Mouse (Mus musculus) hindbrain, embryonic 14.5 days (tissue): ENCODE measurements around the gene Frmd6. TPM values are rescaled to one million over a fixed set of nuclear protein-coding genes. Genes with fewer than 3 reads are reported as not detected.

Experiments used
- ATAC-seq: fragments of 200-750 bp; cut with Nextera tagmentation; 2 replicates; pipeline ENCODE4 v1.8.0; 2017; ENCODE audit warnings: moderate number of reproducible peaks, mild to moderate bottlenecking, moderate TSS enrichment, moderate library complexity; ENCODE audit not compliant: low FRiP score
- DNase-seq: peaks from one replicate; pipeline ENCODE4 v3.0.0-alpha.2; 2015; ENCODE audit warnings: low spot score
- H3K27ac ChIP-seq: fragments of 300-500 bp; sonication (generic); 2 replicates; pipeline ENCODE4 v1.5.1; 2014; ENCODE audit warnings: mild to moderate bottlenecking, moderate library complexity
- H3K27me3 ChIP-seq: fragments of 300-500 bp; sonication (generic); 2 replicates; pipeline ENCODE4 v1.6.1; 2014; ENCODE audit warnings: mild to moderate bottlenecking, low read length, mixed read lengths; ENCODE audit not compliant: control insufficient read depth, insufficient read depth
- H3K36me3 ChIP-seq: fragments of 300-500 bp; sonication (generic); replicated peaks from 2 replicates; pipeline ENCODE4 v1.6.1; 2014; ENCODE audit not compliant: control insufficient read depth, insufficient read depth
- H3K4me1 ChIP-seq: fragments of 300-500 bp; sonication (generic); replicated peaks from 2 replicates; pipeline ENCODE4 v1.6.1; 2014; ENCODE audit warnings: antibody characterized with exemption, low read length, mixed read lengths; ENCODE audit not compliant: control insufficient read depth, insufficient read depth
- H3K4me2 ChIP-seq: fragments of 300-500 bp; sonication (generic); replicated peaks from 2 replicates; pipeline ENCODE4 v1.6.1; 2014; ENCODE audit warnings: mild to moderate bottlenecking, moderate library complexity
- H3K4me3 ChIP-seq: fragments of 300-500 bp; sonication (generic); replicated peaks from 2 replicates; pipeline ENCODE4 v1.5.1; 2014; ENCODE audit warnings: mild to moderate bottlenecking, low read length
- H3K9ac ChIP-seq: fragments of 300-500 bp; sonication (generic); 2 replicates; pipeline ENCODE4 v1.6.1; 2014
- H3K9me3 ChIP-seq: fragments of 300-500 bp; sonication (generic); 2 replicates; pipeline ENCODE4 v1.6.1; 2016; ENCODE audit warnings: low read length; ENCODE audit not compliant: control insufficient read depth
- WGBS: fragments of 180-500 bp; shearing (Covaris S2); extraction: QIAGEN DNeasy Blood & Tissue Kit; methylation state at CpG from one replicate; pipeline ENCODE4 v1.1.7; 2014; 5-methylcytosine and 5-hydroxymethylcytosine counted together
- polyA plus RNA-seq: library from polyadenylated mRNA; unstranded; fragments of >200 nt; fragmentation: Nextera tagmentation; extraction: Ambion mirVana; gene quantifications from 2 replicates; pipeline ENCODE4 v1.2.1, GENCODE M21; 2014

Frmd6 gene
- polyA plus RNA-seq, 1 experiment from 2014 or later, result 9.5 TPM

DNA sequence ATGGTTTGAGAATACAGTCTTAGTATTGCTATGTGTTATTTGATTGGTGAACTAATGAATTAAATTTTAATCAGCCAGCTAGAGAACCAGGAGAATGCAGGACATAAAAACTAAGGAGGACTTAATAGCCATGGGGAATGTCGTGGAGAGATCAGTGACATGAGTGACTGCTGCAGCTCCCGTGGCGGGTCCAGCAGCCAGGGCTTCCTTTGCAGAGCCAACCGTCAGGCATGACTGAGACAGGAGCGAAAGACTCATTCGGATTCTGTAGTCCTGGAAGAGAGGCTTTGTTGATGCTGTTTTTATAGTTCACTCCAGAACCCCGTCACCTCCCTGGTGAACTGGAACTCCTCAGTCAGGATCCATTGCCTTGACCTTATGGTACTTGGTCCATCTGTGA lies 38.0 kb downstream of the Frmd6 start:
- ATAC-seq (no peak), DNase-seq (no peak)
- Histone ChIP-seq H3K36me3 (no peaks in the 10 kb centered on the region), H3K27me3 (no peaks in the 10 kb centered on the region), H3K4me3 (no peak overlapping the region), H3K9ac (no peak overlapping the region), H3K4me1 (no peaks in the 10 kb centered on the region), H3K4me2 (no peak overlapping the region), H3K9me3 (no peaks in the 10 kb centered on the region), H3K27ac (no peak overlapping the region)
- WGBS, result 66% methylated on average over 7 of the region's 7 CpGs

DNA sequence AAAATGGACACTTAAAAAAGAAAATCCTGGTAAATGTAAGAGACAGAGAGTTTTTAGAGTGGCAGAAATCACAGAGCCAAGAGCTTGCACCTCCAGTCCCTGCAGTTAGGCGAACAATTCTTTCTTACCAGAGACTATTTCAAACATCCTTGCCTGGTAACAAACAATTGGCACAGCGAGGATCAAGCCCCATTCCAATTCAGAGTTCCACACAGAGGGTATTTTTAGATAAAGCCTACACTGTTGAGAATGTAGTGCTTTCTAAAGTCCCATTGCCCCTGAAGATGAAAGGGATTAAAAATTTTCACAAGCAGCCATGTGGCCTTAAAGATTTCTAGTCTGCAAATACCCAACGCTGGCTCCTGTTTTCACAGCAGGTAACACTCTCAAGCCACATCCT lies 42.5 kb downstream of the Frmd6 start:
- Histone ChIP-seq H3K4me1 (no peaks in the 10 kb centered on the region), H3K4me2 (no peak overlapping the region), H3K27ac (no peak overlapping the region), H3K27me3 (no peaks in the 10 kb centered on the region), H3K9me3 (no peaks in the 10 kb centered on the region), H3K9ac (no peak overlapping the region), H3K4me3 (no peak overlapping the region), H3K36me3 (no peaks in the 10 kb centered on the region; the same call in 1 of the 2 replicates)
- WGBS, result 63% methylated on average over 3 of the region's 3 CpGs
- ATAC-seq (no peak), DNase-seq (no peak)

DNA sequence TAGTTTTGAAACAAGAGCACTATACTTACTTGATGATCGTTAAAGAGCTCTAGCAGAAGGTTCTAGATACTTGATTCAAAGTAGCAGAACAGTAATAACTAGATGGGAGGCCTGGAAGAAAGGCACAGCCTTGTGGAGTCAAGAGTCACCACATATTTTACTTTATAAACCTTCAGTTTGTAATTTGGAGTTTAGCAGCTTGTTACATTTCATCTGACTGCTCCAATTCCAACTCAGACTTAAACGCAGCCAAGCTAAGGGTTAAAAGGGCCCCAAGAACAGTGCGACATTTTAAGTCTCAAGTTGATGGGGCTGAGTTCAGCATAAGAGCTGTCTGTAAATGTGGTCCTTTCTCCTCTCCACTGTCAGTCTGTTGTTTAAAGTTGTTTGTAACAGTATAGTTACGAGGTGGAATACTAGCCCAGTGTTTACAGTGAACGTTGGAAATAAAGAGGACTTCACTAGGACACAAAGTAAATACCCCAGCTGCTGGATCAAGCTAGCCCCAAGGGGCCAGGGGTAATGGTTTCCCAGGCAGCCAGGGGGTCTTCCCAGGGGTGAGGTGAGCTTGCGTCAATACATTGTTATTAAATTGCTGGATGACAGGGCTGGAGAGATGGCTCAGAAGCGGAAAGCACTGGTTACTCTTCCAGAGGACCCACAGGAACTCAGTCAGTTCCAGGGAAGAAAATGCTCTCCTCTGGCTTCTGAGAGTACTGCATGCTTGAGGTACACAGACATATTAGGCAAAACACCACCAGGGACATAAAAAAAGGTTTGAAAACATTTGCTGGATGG lies 43.1 kb downstream of the Frmd6 start:
- DNase-seq (no peak), ATAC-seq (no peak)

DNA sequence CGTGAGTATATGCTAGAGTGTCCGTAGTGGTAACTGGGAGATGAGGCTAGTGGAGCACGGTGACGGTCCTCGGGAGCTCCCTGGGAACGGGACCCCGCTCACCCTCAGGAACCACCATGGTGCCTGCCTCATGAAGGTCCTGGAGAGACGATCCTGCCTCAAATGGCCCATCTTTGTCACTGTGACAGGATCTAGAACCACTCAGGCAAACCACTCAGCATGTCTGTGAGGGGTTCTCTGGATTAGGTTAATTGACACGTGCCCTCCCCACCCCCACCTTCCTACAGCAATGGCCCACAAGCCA lies 43.6 kb downstream of the Frmd6 start:
- H3K27ac ChIP-seq, result no peak overlapping the region
- 74% methylated on average over 9 of the region's 9 CpGs for WGBS
- H3K36me3 ChIP-seq, result no peaks in the 10 kb centered on the region; the same call in 1 of the 2 replicates
- no peaks in the 10 kb centered on the region for H3K9me3 ChIP-seq
- ATAC-seq, result no peak
- no peaks in the 10 kb centered on the region for H3K4me1 ChIP-seq
- H3K4me2 ChIP-seq, result no peak overlapping the region
- no peaks in the 10 kb centered on the region for H3K27me3 ChIP-seq
- H3K4me3 ChIP-seq, result no peak overlapping the region
- H3K9ac ChIP-seq, result no peak overlapping the region
- DNase-seq, result no peak

More for the DNA sequence above, 43.1 kb downstream of the Frmd6 start:
- H3K4me2 ChIP-seq, result no peak overlapping the region
- no peaks in the 10 kb centered on the region for H3K27me3 ChIP-seq
- H3K4me1 ChIP-seq, result no peaks in the 10 kb centered on the region
- no peaks in the 10 kb centered on the region; the same call in 1 of the 2 replicates for H3K36me3 ChIP-seq
- no peak overlapping the region for H3K9ac ChIP-seq
- no peak overlapping the region for H3K4me3 ChIP-seq
- 47% methylated on average over 7 of the region's 7 CpGs for WGBS
- no peak overlapping the region for H3K27ac ChIP-seq
- H3K9me3 ChIP-seq, result no peaks in the 10 kb centered on the region

DNA sequence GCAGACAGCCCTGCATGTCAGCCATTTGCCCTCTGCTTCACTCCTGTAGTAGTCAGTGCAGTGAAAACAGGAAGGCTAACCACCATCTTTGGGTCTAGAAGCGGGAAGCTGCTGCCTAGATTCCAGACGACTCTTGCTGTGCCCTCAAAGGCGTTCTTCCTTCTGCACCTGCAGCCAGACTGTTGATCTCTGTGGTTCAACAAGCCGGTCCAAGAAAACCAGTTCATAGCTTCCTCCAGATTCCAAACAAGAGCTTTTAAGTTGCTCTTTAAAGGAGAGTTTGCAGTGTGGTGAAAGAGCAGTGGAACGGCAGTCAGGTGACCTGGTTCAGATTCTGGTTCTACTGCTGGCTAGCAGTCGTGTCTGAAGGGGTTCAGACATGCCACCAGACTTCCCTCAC lies 48.2 kb downstream of the Frmd6 start:
- DNase-seq, result no peak
- ATAC-seq, result no peak
- Histone ChIP-seq H3K9me3 (no peaks in the 10 kb centered on the region), H3K4me3 (no peak overlapping the region), H3K36me3 (no peaks in the 10 kb centered on the region; the same call in 1 of the 2 replicates), H3K4me1 (no peaks in the 10 kb centered on the region), H3K9ac (no peak overlapping the region), H3K27me3 (no peaks in the 10 kb centered on the region), H3K4me2 (no peak overlapping the region), H3K27ac (peak overlapping the region; percentile 43; the same call in 1 of the 2 replicates)
- 80% methylated on average over 6 of the region's 6 CpGs for WGBS

DNA sequence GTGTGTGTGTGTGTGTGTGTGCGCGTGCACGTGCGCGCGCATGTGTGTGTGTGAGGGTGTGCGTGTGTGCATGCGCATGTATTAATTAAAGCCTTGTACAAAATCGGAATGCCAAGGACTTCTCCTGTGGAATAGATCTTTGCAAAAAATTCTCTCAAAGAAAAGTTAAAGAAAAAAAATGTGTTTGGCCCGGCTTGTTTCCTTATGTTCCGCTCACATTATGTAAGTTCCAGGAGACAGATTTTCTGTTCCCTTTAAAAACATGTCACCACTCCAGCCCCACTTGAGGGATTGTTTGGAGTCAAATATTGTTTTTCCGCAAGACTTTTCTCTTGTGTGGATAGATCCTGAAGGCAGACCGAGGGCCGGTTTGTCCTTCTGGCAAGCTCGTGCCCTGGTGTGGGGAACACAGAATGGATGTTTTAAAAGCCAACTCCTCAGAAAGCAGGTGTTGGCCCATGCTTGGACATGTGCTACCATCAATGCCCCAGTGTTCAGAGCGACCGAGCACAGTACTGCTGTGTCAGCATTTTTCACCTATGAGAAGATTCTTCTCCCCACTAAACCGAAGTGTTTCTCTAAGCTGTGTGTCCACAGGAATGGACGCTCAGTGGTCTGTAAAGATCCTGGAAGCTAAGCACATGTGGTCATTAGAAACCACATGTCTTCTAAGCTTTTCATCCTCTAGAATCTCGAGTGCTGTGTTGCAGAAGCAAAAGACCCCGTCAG lies 51.1 kb downstream of the Frmd6 start:
- Histone ChIP-seq H3K27me3 (no peaks in the 10 kb centered on the region), H3K4me2 (no peak overlapping the region), H3K27ac (no peak overlapping the region), H3K4me1 (no peaks in the 10 kb centered on the region), H3K9ac (no peak overlapping the region), H3K36me3 (peaks cover 9% of the 10 kb centered on the region; the same call in 1 of the 2 replicates), H3K4me3 (no peak overlapping the region), H3K9me3 (no peaks in the 10 kb centered on the region)
- WGBS, result 89% methylated on average over 21 of the region's 21 CpGs
- ATAC-seq (no peak), DNase-seq (no peak)

DNA sequence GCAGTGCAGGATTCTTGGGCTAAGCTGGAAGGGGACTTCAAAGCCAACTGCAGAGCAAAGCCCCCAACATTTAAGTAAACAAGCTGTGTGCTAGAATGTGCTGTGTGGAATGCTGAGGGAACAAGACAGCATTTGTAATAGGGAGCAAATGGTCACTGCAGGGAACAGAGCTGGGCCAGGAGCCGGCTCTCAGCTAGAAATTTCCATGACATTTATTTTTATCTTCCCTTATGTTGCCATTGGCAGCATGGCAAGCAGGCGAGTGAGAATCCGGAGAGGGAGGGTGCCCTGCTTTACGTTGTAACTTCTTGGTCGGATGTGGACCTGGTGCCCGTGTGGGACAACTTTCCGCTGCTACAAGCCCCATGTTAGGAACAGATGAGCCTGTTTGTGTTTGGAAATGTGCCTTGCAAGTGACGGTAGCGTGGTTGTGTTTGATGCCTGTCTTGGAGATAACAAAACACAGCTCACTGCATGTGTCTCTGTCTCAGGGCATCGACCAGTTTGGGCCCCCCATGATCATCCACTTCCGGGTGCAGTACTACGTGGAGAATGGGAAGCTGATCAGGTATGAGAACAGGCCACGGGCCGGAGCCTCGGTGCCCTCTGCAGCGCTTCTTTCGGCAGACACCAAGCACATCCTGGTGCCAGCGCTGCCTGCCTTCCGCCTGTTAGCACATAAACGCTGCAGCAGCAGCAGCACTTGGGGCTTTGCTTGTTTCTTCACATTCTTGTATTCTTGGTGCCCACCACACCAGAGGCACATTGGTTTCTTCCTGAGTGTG lies 52.8 kb downstream of the Frmd6 start:
- ATAC-seq (no peak), DNase-seq (no peak)
- Histone ChIP-seq H3K4me1 (peaks cover 5% of the 10 kb centered on the region; the same call in 1 of the 2 replicates), H3K4me3 (no peak overlapping the region), H3K36me3 (peaks cover 9% of the 10 kb centered on the region; the same call in 1 of the 2 replicates), H3K9ac (no peak overlapping the region), H3K9me3 (no peaks in the 10 kb centered on the region), H3K27me3 (no peaks in the 10 kb centered on the region), H3K27ac (no peak overlapping the region), H3K4me2 (no peak overlapping the region)
- WGBS, result 86% methylated on average over 20 of the region's 20 CpGs

DNA sequence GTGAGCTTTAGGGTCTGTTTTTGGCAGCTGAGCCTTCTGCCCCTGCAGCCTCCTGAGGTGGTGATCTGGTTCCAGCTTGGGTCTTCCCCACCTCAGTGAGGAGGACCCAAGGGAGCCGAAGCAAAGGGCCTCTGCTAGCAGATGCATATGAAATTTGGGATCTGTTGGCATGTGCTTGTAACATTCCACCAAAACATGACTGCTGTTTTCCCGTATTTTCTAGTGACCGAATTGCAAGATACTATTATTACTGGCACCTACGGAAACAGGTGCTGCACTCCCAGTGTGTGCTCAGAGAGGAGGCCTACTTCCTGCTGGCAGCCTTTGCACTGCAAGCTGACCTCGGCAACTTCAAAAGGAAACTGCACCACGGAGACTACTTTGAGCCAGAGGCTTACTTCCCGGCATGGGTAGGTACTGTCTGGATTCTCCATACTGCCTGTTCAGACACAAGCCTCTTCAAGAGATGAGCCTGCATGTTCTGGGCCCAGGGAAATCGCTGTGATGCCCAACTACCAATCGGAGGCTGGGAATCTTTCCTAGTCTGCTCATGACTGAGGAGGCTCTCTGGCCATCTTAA lies 55.2 kb downstream of the Frmd6 start:
- Histone ChIP-seq H3K4me2 (no peak overlapping the region), H3K4me3 (no peak overlapping the region), H3K4me1 (peaks cover 5% of the 10 kb centered on the region; the same call in 1 of the 2 replicates), H3K36me3 (peaks cover 15% of the 10 kb centered on the region; the same call in 1 of the 2 replicates), H3K27me3 (no peaks in the 10 kb centered on the region), H3K27ac (no peak overlapping the region), H3K9me3 (no peaks in the 10 kb centered on the region), H3K9ac (no peak overlapping the region)
- WGBS, result 73% methylated on average over 9 of the region's 9 CpGs
- DNase-seq (no peak), ATAC-seq (no peak)

DNA sequence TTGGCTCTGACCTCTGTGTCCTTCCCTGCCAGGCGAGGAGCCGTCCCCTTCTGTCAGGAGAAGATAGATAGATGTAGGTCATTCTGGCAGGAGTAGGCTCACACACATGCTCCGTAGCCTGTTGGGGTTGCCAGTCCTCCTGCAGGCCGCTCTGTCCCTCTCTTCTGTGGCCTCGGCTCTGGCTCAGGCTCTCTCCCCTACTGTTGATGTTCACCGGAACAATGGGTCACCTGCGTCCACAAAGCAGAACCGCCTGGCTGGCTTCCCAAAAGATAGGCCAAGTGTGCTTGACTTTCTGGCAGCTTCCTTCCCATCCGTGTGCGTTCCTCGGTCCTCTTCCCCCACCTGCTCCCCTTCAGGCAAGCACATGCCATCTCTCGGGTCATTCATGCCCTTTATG lies 56.0 kb downstream of the Frmd6 start:
- no peak for DNase-seq
- Histone ChIP-seq H3K27ac (peak overlapping the region; percentile 54), H3K36me3 (peaks cover 15% of the 10 kb centered on the region; the same call in 1 of the 2 replicates), H3K9ac (no peak overlapping the region), H3K4me2 (no peak overlapping the region), H3K4me1 (peaks cover 5% of the 10 kb centered on the region; the same call in 1 of the 2 replicates), H3K27me3 (no peaks in the 10 kb centered on the region), H3K4me3 (no peak overlapping the region), H3K9me3 (no peaks in the 10 kb centered on the region)
- WGBS, result 65% methylated on average over 12 of the region's 12 CpGs
- no peak for ATAC-seq
